Mouse (Mus musculus): Measurements from ENCODE around the gene Iyd. TPM values are rescaled to one million over a fixed set of nuclear protein-coding genes. Genes with fewer than 3 reads are reported as not detected.

Iyd gene
- polyA plus RNA-seq, 1 experiment from 2014 or later = 4.6 TPM

GRCm38 (mm10) chr10:3562165-3562564, 22.1 kb downstream of the Iyd start:
- Histone ChIP-seq H3K9ac (replicated peaks; ENCODE audit: low read depth) (no peak overlapping the region), H3K9me3 (ENCODE audit: low read length) (no peaks in the 10 kb centered on the region), H3K4me3 (ENCODE audit: low read depth, low read length) (no peak overlapping the region), H3K4me1 (ENCODE audit: insufficient read depth, low read depth, low read length) (0 out of 2 replicates have a peak, but pooled peaks cover 3% of the 10 kb centered on the region), H3K4me2 (replicated peaks; ENCODE audit: low read depth, low read length) (no peak overlapping the region), H3K27ac (ENCODE audit: low read length) (no peak overlapping the region), H3K27me3 (replicated peaks; ENCODE audit: insufficient read depth, low read length) (no peaks in the 10 kb centered on the region), H3K36me3 (ENCODE audit: insufficient read depth, low read length) (no peaks in the 10 kb centered on the region)
- DNase-seq (ENCODE audit: low spot score) (no peak), ATAC-seq (no peak)
- TF ChIP-seq EP300 (IDR thresholded peaks at IDR 0.05) (no peak), CTCF (IDR thresholded peaks at IDR 0.05) (peak; percentile 56)

- ATAC-seq (no peak), DNase-seq (ENCODE audit: low spot score) (peak; percentile 35)
- H3K9me3 ChIP-seq (ENCODE audit: low read length) = no peaks in the 10 kb centered on the region
- TF ChIP-seq EP300 (IDR thresholded peaks at IDR 0.05) (no peak), CTCF (IDR thresholded peaks at IDR 0.05) (no peak)
- no peaks in the 10 kb centered on the region for H3K36me3 ChIP-seq (ENCODE audit: insufficient read depth, low read length)
- no peak overlapping the region for H3K9ac ChIP-seq (replicated peaks; ENCODE audit: low read depth)
- no peak overlapping the region for H3K4me2 ChIP-seq (replicated peaks; ENCODE audit: low read depth, low read length)
- 0 out of 2 replicates have a peak, but pooled peaks cover 3% of the 10 kb centered on the region for H3K4me1 ChIP-seq (ENCODE audit: insufficient read depth, low read depth, low read length)
- H3K27me3 ChIP-seq (replicated peaks; ENCODE audit: insufficient read depth, low read length) = no peaks in the 10 kb centered on the region
- WGBS = 28% methylated on average over 4 of the region's 4 CpGs
- no peak overlapping the region for H3K4me3 ChIP-seq (ENCODE audit: low read depth, low read length)
- H3K27ac ChIP-seq (ENCODE audit: low read length) = no peak overlapping the region
Observed at GRCm38 (mm10) chr10:3565126-3565525, 25.1 kb downstream of the Iyd start.

GRCm38 (mm10) chr10:3567821-3568220, 27.8 kb downstream of the Iyd start:
- 0 out of 2 replicates have a peak, but pooled peaks cover 6% of the 10 kb centered on the region for H3K4me1 ChIP-seq (ENCODE audit: insufficient read depth, low read depth, low read length)
- ATAC-seq (no peak), DNase-seq (ENCODE audit: low spot score) (no peak)
- no peaks in the 10 kb centered on the region for H3K27me3 ChIP-seq (replicated peaks; ENCODE audit: insufficient read depth, low read length)
- TF ChIP-seq EP300 (IDR thresholded peaks at IDR 0.05) (no peak), CTCF (IDR thresholded peaks at IDR 0.05) (peak; percentile 46)
- H3K9ac ChIP-seq (replicated peaks; ENCODE audit: low read depth) = no peak overlapping the region
- H3K36me3 ChIP-seq (ENCODE audit: insufficient read depth, low read length) = no peaks in the 10 kb centered on the region
- no peak overlapping the region for H3K27ac ChIP-seq (ENCODE audit: low read length)
- no peaks in the 10 kb centered on the region for H3K9me3 ChIP-seq (ENCODE audit: low read length)
- H3K4me2 ChIP-seq (replicated peaks; ENCODE audit: low read depth, low read length) = no peak overlapping the region
- H3K4me3 ChIP-seq (ENCODE audit: low read depth, low read length) = no peak overlapping the region
- 70% methylated on average over 6 of the region's 6 CpGs for WGBS

GRCm38 (mm10) chr10:3572723-3573649, 32.9 kb downstream of the Iyd start:
- H3K4me3 ChIP-seq (ENCODE audit: low read depth, low read length) = no peak overlapping the region
- no peaks in the 10 kb centered on the region for H3K36me3 ChIP-seq (ENCODE audit: insufficient read depth, low read length)
- ATAC-seq (peak; percentile 97), DNase-seq (ENCODE audit: low spot score) (peak; percentile 90)
- H3K27me3 ChIP-seq (replicated peaks; ENCODE audit: insufficient read depth, low read length) = no peaks in the 10 kb centered on the region
- no peaks in the 10 kb centered on the region for H3K9me3 ChIP-seq (ENCODE audit: low read length)
- H3K9ac ChIP-seq (replicated peaks; ENCODE audit: low read depth) = no peak overlapping the region
- no peak overlapping the region for H3K27ac ChIP-seq (ENCODE audit: low read length)
- WGBS = 52% methylated on average over 10 of the region's 10 CpGs
- no peak overlapping the region for H3K4me2 ChIP-seq (replicated peaks; ENCODE audit: low read depth, low read length)
- TF ChIP-seq EP300 (IDR thresholded peaks at IDR 0.05) (peak; percentile 69; the same call in 1 of the 2 replicates), CTCF (IDR thresholded peaks at IDR 0.05) (peak; percentile 84)
- 0 out of 2 replicates have a peak, but pooled peaks cover 2% of the 10 kb centered on the region for H3K4me1 ChIP-seq (ENCODE audit: insufficient read depth, low read depth, low read length)

- H3K27me3 ChIP-seq (replicated peaks; ENCODE audit: insufficient read depth, low read length) = no peaks in the 10 kb centered on the region
- peak; percentile 65 for TF ChIP-seq CTCF (IDR thresholded peaks at IDR 0.05)
- TF ChIP-seq EP300 (IDR thresholded peaks at IDR 0.05) = no peak
Observed at GRCm38 (mm10) chr10:3573905-3574500, 34.0 kb downstream of the Iyd start.

GRCm38 (mm10) chr10:3590632-3591031, 50.6 kb downstream of the Iyd start:
- no peak for DNase-seq (ENCODE audit: low spot score)
- ATAC-seq = no peak
- 56% methylated on average over 3 of the region's 3 CpGs for WGBS
- Histone ChIP-seq H3K27ac (ENCODE audit: low read length) (no peak overlapping the region), H3K36me3 (ENCODE audit: insufficient read depth, low read length) (no peaks in the 10 kb centered on the region), H3K4me1 (ENCODE audit: insufficient read depth, low read depth, low read length) (no peaks in the 10 kb centered on the region), H3K4me2 (replicated peaks; ENCODE audit: low read depth, low read length) (no peak overlapping the region), H3K9ac (replicated peaks; ENCODE audit: low read depth) (no peak overlapping the region), H3K4me3 (ENCODE audit: low read depth, low read length) (no peak overlapping the region), H3K9me3 (ENCODE audit: low read length) (no peaks in the 10 kb centered on the region), H3K27me3 (replicated peaks; ENCODE audit: insufficient read depth, low read length) (no peaks in the 10 kb centered on the region)
- TF ChIP-seq EP300 (IDR thresholded peaks at IDR 0.05) = no peak
- no peak for TF ChIP-seq CTCF (IDR thresholded peaks at IDR 0.05)

More at GRCm38 (mm10) chr10:3573905-3574500, 34.0 kb downstream of the Iyd start:
- H3K4me3 ChIP-seq (ENCODE audit: low read depth, low read length) = no peak overlapping the region
- no peaks in the 10 kb centered on the region for H3K9me3 ChIP-seq (ENCODE audit: low read length)
- no peak overlapping the region for H3K27ac ChIP-seq (ENCODE audit: low read length)
- no peak overlapping the region for H3K9ac ChIP-seq (replicated peaks; ENCODE audit: low read depth)
- ATAC-seq (no peak; the same call in 1 of the 2 replicates), DNase-seq (ENCODE audit: low spot score) (peak; percentile 52)
- H3K4me2 ChIP-seq (replicated peaks; ENCODE audit: low read depth, low read length) = no peak overlapping the region
- H3K36me3 ChIP-seq (ENCODE audit: insufficient read depth, low read length) = no peaks in the 10 kb centered on the region
- H3K4me1 ChIP-seq (ENCODE audit: insufficient read depth, low read depth, low read length) = 0 out of 2 replicates have a peak, but pooled peaks cover 2% of the 10 kb centered on the region
- 76% methylated on average over 4 of the region's 4 CpGs for WGBS

All from lung, postnatal 0 days (tissue).